Mouse (Mus musculus): ENCODE results near the gene Araf. TPM values are rescaled to one million over a fixed set of nuclear protein-coding genes. Genes with fewer than 3 reads are reported as not detected.
"Not testable (repeated sequence)": the region's sequence is repeated elsewhere in the genome, so short reads cannot be mapped to it uniquely, and the experiment has no call there.

Gene Araf
- total RNA-seq (2021) = 100 to 1,000 TPM; 195 to 200 TPM
- long read RNA-seq, experiment 1, transcript Araf-202 (6 exons, 1,520 nt) = major isoform, 112 of 179 reads
- long read RNA-seq, experiment 1, partial matches to known transcripts = 38 of 179 reads
- long read RNA-seq, experiment 1, other reads (novel, unspliced or antisense) = 27 of 179 reads
- long read RNA-seq, experiment 2, transcript Araf-202 (6 exons, 1,520 nt) = major isoform, 120 of 211 reads
- long read RNA-seq, experiment 2, partial matches to known transcripts = 44 of 211 reads
- long read RNA-seq, experiment 2, other reads (novel, unspliced or antisense) = 44 of 211 reads

DNA sequence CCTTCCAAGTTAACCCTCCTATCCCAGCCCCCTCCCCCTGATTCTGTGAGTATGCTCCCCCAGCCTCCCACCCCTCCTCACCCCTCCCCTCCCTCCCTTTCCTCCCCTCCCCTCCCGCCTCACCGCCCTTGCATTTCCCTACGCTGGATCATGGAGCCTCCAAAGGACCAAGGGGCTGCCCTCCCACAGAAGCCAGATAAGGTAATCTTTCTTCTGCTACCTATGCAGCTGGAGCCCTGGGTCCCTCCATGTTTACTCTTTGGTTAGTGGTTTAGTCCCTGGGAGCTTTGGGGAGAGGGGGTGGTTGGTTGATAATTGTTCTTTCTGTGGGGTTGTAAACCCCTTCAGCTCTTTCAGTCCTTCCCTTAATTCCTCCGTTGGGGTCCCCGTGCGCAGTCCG is at the start of gene Araf:
Gene Araf, plus strand, starts transcription at position 134 of the 400 bp plus-strand sequence.
- peak in 1 of 2 experiments; percentile 3 for DNase-seq (ENCODE audit: low spot score in 2 of 2)

DNA sequence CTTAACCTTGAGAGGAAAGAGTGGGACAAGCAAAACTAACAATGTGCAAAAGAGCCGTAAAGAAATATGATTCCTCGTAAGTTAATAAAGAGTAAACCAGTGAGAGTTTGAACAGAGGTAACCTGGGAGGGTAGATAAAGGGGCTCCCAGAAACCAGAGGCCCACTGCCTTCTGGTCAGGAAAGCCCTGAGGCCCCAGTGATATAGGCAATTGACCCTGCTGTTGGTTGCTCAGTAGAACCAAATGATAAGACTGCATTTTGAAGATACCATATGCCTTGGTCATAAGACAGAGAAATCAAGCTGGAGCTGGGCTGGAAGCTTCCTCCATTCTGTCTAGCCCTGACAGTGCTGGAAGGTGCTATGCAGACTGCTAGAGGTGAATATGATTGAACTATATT is 48.8 kb upstream of the Araf start:
- DNase-seq (ENCODE audit: low spot score in 2 of 2) = no peak

DNA sequence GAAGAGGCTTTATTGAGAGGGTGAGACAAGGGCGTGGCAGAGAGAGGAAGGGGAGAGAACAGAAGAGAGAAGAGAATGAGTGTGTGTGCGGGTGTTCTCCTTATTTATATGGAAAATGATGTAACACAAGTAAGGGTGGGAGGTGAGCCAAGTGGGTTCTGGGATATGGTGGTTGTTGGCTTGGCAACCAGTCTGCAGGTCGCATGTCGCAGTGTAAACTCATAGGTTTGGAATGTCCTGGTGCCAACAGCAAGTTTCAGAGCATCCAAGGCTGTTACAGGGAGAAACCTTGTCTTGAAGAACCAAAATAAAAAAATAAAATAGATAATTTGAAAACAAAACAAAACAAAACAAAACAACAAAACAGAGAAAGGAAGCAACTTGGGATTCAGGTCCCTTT is 36.4 kb upstream of the Araf start:
- DNase-seq (ENCODE audit: low spot score in 2 of 2) = no peak

DNA sequence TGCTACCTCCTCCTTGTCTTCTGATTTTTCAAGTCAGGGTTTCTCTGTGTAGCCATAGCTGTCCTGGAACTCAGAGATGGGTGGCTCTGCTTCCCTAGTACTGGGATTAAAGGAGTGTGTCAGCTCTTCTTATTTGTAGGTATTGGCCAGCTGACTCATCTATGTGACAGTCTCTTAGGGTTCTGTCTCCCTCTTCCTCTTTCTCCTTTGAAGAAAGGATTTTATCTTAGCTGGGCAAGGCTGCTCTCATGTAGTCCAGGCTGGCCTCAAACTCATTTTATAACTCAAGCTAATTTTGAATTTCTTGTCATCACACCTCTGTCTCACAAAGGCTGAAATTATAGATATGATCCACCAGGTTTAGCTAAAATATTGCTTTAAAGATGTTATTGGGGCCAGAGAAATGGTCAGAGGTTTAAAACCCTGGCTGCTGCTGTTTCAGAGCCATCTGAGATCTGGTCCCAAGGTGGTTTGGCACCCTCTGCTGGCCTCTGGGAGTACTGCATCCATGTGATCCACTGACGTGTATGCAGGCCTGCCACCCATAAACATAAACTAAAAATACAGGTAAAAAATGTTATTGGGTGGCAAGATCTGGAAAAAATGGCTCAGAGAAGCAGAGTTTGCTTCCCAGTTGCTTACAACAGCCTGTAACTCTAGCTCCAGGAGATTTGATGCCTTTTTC is 26.8 kb upstream of the Araf start:
- DNase-seq (ENCODE audit: low spot score in 2 of 2) = peak; percentile 67 to 76

DNA sequence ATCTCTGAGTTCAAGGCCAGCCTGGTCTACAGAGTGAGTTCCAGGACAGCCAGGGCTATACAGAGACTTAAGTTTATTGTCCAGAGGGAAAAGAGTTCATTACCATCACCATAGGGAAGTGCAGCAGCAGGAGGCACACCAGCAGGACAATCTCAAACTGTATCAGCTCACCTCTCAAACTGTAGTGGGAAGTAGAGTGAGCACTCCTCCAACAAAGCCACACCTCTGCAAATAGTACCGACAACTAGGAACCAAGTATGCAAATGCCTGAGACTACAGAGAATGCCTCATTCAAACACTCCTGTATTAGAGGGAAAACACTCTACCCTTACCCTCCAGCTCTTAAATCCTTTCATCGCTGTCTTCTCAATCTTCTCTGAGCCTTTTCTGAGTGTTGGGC is 25.9 kb upstream of the Araf start:
- no peak for DNase-seq (ENCODE audit: low spot score in 2 of 2)

DNA sequence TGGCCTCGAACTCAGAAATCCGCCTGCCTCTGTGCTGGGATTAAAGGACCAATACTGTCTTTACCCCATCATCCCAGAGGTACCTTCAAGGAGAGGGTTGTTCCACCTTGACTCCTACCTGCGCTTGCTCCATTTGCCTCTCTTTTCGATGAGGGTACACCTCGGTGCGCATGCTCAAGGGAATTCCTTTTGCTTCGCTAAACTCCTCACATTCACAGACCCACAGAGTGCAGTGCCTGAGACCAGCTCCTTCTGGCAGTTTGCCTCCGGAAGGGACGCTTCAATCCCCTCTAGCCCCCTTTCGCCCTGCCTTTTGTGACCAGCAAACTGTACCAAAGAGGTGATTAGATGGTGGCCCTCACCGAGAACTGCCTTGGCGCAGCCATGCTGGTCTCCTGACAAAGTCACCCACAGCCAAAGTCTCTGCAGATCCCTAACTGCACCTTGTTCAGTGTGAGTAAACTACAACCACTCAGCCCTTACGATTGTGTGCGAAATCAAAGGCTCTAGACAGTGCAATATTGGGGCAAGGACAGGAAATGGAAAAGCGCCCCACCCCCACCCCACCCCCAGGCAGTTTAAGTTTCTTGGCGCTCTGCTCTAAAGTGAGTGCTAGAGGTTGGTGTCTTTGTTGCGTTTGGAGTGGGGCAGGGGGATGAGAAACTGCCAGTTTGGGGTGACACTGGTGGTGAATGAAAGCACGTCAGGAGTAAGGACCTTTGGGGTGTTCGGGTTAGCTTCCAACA is 22.2 kb upstream of the Araf start:
- DNase-seq (ENCODE audit: low spot score in 2 of 2) = no peak

DNA sequence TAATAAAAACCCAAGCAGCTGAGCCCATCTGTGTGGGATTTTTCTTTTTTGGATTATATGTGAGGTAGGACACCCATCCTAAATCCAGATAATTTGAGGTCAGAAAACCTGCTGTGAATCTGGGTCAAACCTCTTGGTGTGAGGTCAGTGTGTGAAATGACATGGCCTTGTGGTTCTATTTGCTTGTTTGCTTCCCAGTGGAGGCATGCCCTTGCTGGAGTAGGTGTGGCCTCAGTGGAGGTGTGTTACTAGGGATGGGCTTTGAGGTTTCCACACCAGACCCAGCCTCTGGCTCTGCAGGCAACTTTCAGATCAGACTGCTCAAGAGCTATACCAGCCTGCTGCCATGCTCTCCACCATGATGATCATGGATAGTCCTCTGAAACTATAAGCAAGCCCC is 20.0 kb upstream of the Araf start:
- no peak for DNase-seq (ENCODE audit: low spot score in 2 of 2)

DNA sequence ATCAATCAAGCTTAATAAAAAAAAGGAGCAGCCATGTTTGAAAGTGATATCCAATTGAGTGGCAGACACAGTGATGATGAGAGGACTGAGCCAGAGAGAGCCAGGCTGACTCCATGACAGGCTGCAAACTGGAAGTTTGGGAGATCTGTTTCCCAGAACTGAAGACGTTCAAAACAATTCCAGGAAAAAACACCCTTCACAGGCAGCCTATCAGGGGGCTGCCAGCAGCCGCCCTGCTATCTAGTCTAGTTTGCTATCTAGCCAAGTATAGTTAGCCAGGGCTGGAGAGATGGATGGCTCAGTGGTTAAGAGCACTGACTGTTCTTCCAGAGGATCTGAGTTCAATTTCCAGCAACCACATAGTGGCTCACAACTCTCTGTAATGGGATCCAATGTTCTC is 10.3 kb upstream of the Araf start:
- no peak for DNase-seq (ENCODE audit: low spot score in 2 of 2)

DNA sequence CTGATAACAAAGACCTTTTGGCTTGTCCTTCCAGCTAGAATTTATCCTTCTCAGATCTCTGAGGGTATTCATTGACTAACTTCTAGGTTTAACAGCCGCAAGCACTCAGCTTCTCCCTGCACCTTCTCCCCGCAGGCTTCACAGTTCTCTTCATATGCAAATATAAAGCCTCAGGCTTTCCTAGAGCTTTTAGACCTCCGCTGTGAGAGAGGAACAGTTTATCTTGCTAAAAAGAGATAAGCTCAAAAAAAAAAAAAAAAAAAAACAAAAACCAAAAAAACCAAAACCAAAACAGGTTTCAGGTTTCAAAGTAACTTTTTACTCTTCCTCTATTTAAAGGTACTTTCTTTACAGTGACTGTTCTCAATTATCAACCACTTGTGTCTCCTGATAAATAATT is 5.2 kb upstream of the Araf start:
- no peak for DNase-seq (ENCODE audit: low spot score in 2 of 2)

DNA sequence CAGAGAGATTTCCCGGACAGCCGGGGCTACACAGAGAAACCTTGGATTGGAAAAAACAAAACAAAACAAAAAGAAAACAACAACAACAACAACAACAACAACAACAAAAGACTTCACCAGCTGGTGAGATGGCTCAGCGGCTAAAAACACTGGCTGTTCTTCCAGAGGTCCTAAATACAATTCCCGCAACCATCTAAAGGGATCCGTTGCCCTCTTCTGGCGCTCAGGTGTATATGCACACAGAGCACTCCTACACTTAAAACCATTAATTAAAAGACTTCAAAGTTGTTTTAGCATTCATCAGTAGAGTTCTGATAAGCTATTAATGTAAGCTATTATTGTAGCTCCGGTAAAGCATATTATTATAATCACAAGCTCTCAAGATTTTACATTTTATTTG is 4.4 kb upstream of the Araf start:
- DNase-seq (ENCODE audit: low spot score in 2 of 2) = no peak

DNA sequence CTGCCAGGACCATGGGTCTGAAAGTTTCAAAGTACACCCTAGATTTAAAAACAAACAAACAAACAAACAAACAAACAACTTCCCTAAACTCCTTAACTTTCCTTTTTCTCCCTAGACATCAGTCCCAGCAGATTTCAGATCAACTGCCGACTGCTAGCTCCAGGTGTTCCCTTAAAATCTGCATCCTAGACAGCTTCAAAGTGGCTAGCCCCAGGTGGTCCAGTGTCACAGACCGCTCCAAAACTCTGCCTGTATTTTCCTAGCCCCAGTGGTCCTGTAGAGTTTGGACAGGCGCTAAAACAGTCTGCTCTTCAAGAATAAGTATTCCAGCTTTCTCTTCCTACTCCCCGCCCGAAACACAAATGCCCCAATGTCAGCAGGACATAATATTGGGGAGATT is 3.4 kb upstream of the Araf start:
- no peak for DNase-seq (ENCODE audit: low spot score in 2 of 2)

DNA sequence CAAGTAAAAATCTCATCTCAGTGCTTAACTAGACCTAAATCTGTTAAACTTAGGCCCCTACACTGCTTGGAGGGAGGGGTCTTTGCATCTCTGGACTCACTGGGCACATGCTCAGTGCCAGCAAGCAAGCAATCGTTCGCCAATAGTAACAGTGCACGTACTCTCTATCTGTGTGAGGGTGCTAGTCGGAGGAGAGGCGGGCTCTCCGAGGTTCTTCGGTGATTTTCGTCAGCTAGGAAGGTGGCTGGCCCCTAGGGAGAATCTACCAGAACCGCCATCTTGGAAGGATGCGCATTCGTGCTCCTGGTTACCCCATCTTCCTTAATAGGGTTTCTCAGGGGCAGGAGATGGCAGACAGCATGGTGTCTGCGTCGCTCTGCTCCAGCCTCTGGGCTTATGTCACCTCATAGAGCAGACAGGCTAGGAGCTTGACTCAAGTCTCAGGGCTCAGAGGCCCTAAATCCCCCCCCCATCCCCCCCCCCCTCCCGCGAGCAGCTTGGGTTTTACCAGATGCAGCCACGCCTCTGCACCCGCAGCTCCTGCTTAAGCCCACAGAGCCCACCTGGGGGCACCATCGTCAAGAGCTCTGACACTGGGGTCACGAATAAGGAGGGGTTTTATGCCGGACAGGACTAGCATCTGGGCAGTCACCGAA is 655 bp downstream of the Araf start:
- DNase-seq (ENCODE audit: low spot score in 2 of 2) = peak; percentile 73 to 87

DNA sequence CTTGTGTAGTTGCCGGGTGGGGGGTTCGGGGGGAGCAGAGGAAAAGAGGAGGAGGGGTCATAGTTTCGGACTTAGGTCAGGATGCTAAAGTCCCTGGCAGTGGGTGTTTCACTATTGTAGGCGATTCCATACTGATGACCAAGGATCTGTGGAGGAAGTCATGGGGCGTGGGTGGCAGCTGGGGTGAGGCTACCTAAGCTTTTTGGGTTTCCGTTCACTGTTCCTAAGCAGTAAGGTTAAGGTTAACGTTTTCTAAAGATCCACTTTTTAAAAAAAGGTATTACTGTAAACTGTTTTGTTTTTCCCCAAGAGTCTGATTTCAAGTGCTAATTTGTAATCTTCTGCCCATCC is 1.2 kb downstream of the Araf start:
- DNase-seq (ENCODE audit: low spot score in 2 of 2) = no peak

DNA sequence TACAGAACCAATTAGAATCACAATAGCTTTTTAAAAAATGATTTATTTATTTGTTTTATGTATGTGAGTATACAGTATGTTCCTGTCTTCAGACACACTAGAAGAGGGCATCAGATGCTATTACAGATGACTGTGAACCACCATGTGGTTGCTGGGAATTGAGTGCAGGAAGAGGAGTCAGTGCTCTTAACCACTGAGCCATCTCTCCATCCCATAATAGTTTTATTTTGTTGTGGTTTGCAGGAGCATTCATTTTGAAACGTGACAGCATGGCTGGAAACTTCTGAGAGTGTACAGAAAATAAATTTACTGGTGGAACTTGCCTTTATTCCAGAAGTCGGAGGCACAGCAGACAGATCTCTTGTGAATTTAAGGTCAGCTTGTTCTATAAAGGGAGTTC is 3.8 kb downstream of the Araf start:
- no peak for DNase-seq (ENCODE audit: low spot score in 2 of 2)

DNA sequence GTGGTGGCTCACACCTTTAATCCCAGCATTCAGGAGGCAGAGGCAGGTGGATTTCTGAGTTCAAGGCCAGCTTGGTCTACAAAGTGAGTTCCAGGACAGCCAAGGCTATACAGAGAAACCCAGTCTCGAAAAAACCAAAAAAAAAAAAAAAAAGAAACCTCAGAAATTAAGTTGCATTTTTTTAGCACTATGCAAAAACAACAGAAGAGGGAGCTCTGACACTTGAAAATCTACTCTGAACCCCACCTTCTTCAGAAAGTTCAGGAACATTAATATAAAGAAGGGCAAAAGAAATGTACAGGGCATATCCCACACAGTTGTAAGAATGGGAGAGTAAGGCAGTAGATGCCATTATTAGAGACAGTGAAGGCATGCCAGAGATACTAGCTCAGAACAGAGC is 6.7 kb downstream of the Araf start:
- not testable (repeated sequence) for DNase-seq (ENCODE audit: low spot score in 2 of 2)

DNA sequence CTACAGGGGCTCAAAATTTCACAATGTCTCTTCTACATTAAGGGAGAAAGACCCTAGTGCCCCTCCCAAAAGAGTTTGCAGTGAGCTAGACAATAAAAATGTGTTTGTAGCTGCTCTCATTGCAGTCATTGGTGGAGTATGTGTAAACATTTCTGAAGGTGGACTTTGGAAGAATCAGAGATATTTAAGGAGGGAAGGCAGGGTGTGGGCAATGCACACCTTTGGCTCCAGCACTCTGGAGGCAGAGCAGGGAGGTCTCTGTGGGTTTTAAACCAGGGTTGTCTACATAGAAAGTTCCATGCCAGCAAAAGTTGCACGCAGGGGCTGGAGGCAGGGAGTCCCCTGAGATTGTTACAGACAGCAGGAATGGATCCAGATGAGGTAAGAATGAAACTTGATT is 8.7 kb downstream of the Araf start:
- no peak for DNase-seq (ENCODE audit: low spot score in 2 of 2)

DNA sequence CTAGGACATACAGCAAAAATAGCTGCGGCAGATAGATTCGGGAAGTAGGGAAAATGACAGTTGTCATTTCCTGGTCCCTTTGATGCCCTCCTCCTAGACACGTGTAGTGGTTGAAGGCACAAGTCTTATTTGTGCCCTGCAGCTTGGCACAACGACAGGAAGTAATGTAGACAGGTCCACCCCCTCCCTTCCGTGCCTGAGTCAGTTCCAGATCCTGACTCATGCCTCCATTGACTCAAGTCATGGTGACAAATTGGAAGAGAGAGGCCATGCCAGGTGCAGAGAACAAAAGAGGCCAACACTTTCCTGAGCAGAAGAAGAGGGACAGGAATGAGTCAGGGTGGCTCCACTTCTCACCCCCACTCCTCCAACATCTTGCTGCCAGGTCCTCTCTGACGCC is 19.4 kb downstream of the Araf start:
- DNase-seq (ENCODE audit: low spot score in 2 of 2) = no peak

DNA sequence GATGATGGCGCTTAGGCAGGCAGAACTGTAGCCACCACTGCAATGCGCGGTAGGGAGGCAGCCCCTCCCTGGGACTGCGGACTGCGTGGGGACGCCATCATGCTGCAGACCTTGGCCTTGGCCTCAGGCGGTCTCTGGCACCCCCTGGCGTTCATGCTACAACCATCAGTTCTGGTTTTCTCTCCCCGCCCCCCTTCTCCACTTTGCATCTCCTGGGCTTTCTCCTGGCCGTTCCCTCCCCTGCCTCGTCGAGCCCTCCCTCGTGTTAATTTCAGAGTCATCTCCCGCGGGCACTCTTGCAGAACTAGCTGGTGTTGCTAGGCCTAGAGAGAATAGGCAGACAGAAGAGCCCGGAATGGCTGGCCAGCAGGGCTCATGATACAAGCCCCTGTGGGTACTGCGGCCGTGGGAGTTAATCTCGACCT is 21.6 kb downstream of the Araf start:
- DNase-seq (ENCODE audit: low spot score in 2 of 2) = peak; percentile 61 to 86

DNA sequence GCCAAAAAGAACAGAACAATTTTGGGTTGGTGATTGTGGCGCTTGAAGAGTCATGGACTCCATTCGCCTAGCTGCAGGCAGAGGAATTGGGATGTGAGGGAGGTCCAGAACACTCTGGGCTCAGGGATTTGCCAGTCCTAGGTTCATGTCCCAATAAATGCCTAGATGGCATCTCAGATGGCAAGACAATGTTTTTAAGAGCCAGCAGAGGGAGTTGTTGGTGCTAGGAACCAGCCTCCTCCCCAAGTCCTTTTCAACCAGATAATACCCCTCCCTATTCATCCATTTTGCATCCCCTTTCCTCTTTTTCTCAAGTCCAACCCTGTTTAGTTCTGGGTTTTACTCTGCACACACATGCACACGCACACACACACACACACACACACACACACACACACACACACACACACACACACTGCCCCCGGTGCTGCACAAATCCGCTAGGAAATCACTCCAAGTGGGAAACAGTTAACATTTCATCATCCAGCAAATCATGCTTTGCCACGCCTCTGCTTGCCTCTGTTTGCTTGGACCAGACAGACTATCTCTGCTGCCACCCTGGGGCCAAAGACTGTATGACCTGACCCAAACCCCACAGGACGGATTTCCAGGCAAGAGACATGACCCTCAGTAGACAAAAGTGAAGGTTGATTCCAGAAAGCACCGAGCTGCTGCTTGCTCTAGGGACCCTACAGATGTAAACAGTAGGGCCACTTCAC is 22.3 kb downstream of the Araf start:
- DNase-seq (ENCODE audit: low spot score in 2 of 2) = peak; percentile 33 to 49

DNA sequence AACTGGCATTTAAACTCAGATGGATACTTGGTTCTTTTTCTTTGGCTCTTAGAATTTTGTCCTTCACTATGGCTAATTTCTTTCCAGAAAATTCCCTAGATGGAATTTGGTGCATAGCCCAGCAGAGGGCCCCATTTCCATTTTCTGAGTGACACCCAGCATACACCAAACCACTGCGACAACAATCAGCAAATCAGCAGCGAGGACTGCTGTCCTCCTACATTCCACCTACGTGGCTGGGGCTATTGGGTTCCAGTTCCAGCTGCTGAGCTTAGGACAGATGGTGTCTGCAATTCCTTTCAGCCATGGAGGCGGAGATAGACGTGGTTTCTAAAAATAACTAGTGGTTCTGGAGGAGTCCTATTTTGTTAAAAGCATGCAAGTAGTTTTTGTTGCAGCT is 31.3 kb downstream of the Araf start:
- peak; percentile 38 to 59 for DNase-seq (ENCODE audit: low spot score in 2 of 2)

DNA sequence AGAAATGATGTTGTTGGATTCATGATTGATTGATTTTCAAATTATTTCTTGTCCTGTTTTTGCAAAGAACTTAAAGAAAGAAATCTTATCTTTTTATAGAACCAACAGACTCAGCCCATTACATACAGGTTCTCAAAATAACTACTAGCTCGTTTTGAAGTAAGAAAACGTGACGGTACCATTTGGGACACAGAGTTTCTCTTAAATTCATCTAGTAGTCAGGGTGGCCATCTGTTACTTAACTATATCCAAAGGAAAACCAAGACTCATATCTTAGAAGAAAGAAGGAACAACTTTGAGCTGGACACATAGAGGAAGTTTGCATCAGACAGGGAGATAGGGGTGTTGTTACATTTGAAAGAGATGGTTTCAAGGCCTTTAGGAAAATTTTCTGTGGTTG is 49.6 kb downstream of the Araf start:
- DNase-seq (ENCODE audit: low spot score in 2 of 2) = no peak

All from layer of hippocampus, postnatal 14 days (tissue).